Mouse (Mus musculus) neural tube, embryonic 13.5 days (tissue): Measurements from ENCODE around the gene Nox3. TPM values are rescaled to one million over a fixed set of nuclear protein-coding genes. Genes with fewer than 3 reads are reported as not detected.

Experiments used
- ATAC-seq: fragments of 200-750 bp; cut with Nextera tagmentation; 2 replicates; pipeline ENCODE4 v1.8.0; 2017; ENCODE audit warnings: low read depth, mild to moderate bottlenecking, moderate TSS enrichment, moderate library complexity
- H3K27ac ChIP-seq: fragments of 300-500 bp; sonication (generic); replicated peaks from 2 replicates; pipeline ENCODE4 v1.5.1; 2015; ENCODE audit warnings: moderate library complexity, mild to moderate bottlenecking, inconsistent platforms
- H3K27me3 ChIP-seq: fragments of 300-500 bp; sonication (generic); 2 replicates; pipeline ENCODE4 v1.6.1; 2015; ENCODE audit warnings: mild to moderate bottlenecking, inconsistent platforms
- H3K36me3 ChIP-seq: fragments of 300-500 bp; sonication (generic); 2 replicates; pipeline ENCODE4 v1.6.1; 2015; ENCODE audit warnings: mild to moderate bottlenecking, inconsistent platforms
- H3K4me1 ChIP-seq: fragments of 300-500 bp; sonication (generic); replicated peaks from 2 replicates; pipeline ENCODE4 v1.6.1; 2015; ENCODE audit warnings: inconsistent platforms
- H3K4me2 ChIP-seq: fragments of 300-500 bp; sonication (generic); 2 replicates; pipeline ENCODE4 v1.6.1; 2015; ENCODE audit warnings: inconsistent platforms, mild to moderate bottlenecking, moderate library complexity
- H3K4me3 ChIP-seq: fragments of 300-500 bp; sonication (generic); 2 replicates; pipeline ENCODE4 v1.5.1; 2015; ENCODE audit warnings: mild to moderate bottlenecking, inconsistent platforms
- H3K9ac ChIP-seq: fragments of 300-500 bp; sonication (generic); 2 replicates; pipeline ENCODE4 v1.6.1; 2015; ENCODE audit warnings: moderate library complexity, mild to moderate bottlenecking, inconsistent platforms
- H3K9me3 ChIP-seq: fragments of 300-500 bp; sonication (generic); 2 replicates; pipeline ENCODE4 v1.6.1; 2016; ENCODE audit warnings: inconsistent platforms
- WGBS: fragments of 180-500 bp; shearing (Covaris S2); methylation state at CpG from one replicate; pipeline ENCODE4 v1.1.7; 2015; 5-methylcytosine and 5-hydroxymethylcytosine counted together
- polyA plus RNA-seq: library from polyadenylated mRNA; unstranded; fragments of >200 nt; fragmentation: Nextera tagmentation; extraction: Ambion mirVana; gene quantifications from 2 replicates; pipeline ENCODE4 v1.2.1, GENCODE M21; 2015

The Nox3 gene
- polyA plus RNA-seq, 1 experiment from 2014 or later = not detected

GRCm38 (mm10) chr17:3597866-3598265 is 98.2 kb downstream of the Nox3 start:
- no peak overlapping the region for H3K27ac ChIP-seq
- ATAC-seq = no peak
- H3K36me3 ChIP-seq = no peaks in the 10 kb centered on the region
- no peak overlapping the region for H3K4me2 ChIP-seq
- no peaks in the 10 kb centered on the region for H3K4me1 ChIP-seq
- H3K9ac ChIP-seq = no peak overlapping the region
- H3K9me3 ChIP-seq = no peaks in the 10 kb centered on the region
- H3K4me3 ChIP-seq = no peak overlapping the region
- 73% methylated on average over 1 of the region's 1 CpGs for WGBS
- H3K27me3 ChIP-seq = no peaks in the 10 kb centered on the region

GRCm38 (mm10) chr17:3597130-3597529 is 98.9 kb downstream of the Nox3 start:
- H3K4me2 ChIP-seq = no peak overlapping the region
- no peaks in the 10 kb centered on the region for H3K27me3 ChIP-seq
- WGBS = 73% methylated on average over 1 of the region's 1 CpGs
- no peaks in the 10 kb centered on the region for H3K9me3 ChIP-seq
- no peaks in the 10 kb centered on the region for H3K4me1 ChIP-seq
- no peaks in the 10 kb centered on the region for H3K36me3 ChIP-seq
- no peak overlapping the region for H3K9ac ChIP-seq
- ATAC-seq = no peak
- no peak overlapping the region for H3K27ac ChIP-seq
- H3K4me3 ChIP-seq = no peak overlapping the region

Other genes starting within 250 kb of the Nox3 start
- 0.66 TPM in 1 of 2 replicates, not detected in the other for gene Cldn20, start 163.7 kb downstream of the Nox3 start, polyA plus RNA-seq
- gene Tfb1m, start 138.5 kb downstream of the Nox3 start, polyA plus RNA-seq = 15.8 and 16.5 TPM in 2 replicates